Mouse (Mus musculus): Measurements from ENCODE around the gene Pde7b. TPM values are rescaled to one million over a fixed set of nuclear protein-coding genes. Genes with fewer than 3 reads are reported as not detected.
A peak's percentile ranks its signal among the peaks of the same experiment; 100 is the strongest.

Gene Pde7b
- total RNA-seq, 1 experiment from 2014 or later, result 19.0 TPM

- no peak for DNase-seq
Observed at GRCm38 (mm10) chr10:20722651-20723520, 2.0 kb downstream of the Pde7b start.

- no peak for DNase-seq
Observed at GRCm38 (mm10) chr10:20719201-20719600, 5.7 kb downstream of the Pde7b start.

GRCm38 (mm10) chr10:20700633-20701032 lies 24.2 kb downstream of the Pde7b start:
- DNase-seq, result no peak

DNA sequence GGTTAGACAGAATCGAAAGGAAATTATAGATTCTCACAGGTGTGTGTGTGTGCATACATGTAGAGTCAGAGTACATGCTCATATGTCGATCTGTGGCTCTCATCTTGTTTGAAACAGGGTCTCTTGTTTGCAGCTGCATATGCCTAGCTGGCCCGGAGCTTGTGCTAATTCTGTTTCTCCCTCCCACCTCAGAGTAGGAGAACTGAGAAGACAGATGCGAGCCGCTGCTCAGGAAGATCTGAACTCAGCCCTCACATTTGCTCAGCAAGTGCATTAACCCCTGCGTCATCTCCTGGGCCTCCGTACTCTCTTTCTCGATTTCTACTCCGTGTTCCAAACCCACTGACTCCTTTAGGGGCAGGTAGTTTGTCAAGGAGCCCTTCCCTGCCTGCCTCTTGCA lies 25.0 kb downstream of the Pde7b start:
- DNase-seq, result no peak

- DNase-seq, result no peak
Observed at GRCm38 (mm10) chr10:20695637-20696036, 29.2 kb downstream of the Pde7b start.

- DNase-seq, result no peak
Observed at GRCm38 (mm10) chr10:20690002-20690401, 34.9 kb downstream of the Pde7b start.

DNA sequence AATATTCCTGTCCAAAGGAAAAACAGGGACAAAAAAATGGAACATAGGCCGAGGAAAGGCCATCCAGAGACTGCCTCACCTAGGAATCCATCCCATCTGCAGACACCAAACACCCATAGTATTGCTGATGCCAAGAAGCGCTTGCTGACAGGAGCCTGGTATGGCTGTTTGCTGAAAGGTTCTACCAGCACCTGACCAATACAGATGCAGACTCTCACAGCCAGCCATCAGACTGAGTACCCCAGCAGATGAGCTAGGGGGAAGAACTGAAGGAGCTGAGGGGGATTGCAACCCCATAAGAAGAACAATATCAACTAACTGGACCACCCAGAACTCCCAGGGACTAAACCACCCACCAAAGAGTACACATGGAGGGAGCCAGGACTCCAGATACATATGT lies 40.7 kb downstream of the Pde7b start:
- DNase-seq, result no peak

- no peak for DNase-seq
Observed at GRCm38 (mm10) chr10:20680986-20681385, 43.9 kb downstream of the Pde7b start.

DNA sequence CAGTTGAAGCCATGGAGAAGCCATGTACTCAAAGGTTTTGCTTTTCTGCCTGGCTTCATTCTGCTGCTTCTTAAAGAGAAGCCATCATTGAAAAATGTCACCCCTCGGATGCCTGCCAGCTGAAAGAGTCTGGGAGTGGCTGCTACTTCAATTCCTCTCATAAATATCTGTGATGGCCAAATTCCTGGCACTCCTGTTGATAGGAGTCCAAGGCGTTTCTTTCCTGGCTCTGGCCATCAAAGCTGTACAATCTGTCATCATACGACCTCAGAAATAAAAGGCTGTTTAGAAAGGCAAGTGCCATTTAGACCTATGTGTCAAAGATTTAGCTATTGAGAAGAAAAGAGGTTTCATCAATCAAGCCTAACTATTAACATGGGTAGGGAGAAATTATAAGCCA lies 49.6 kb downstream of the Pde7b start:
- DNase-seq, result peak; percentile 77

- DNase-seq, result peak; percentile 27
Observed at GRCm38 (mm10) chr10:20673798-20674197, 51.1 kb downstream of the Pde7b start.

DNA sequence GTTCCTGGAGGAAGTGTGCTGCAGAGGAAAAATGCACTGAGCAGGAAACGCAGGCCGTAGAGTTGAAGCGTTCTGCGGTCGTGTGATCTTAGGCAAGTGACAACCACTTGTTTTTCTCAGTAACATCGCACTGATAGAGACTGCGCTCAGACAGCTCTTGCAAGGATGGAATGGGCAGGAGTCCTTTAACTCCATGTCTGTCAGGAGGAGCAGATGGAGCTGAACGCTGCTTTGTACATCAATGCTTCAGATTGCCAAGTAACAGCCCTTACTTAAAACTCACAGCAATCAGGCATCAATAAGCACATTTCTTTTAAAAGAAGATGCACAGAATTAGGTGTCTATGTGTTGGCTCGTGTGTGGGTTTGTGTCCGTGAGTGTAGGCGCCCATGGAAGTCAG lies 52.3 kb downstream of the Pde7b start:
- DNase-seq, result no peak

- DNase-seq, result no peak
Observed at GRCm38 (mm10) chr10:20671621-20672020, 53.3 kb downstream of the Pde7b start.

GRCm38 (mm10) chr10:20670541-20670940 lies 54.3 kb downstream of the Pde7b start:
- no peak for DNase-seq

- no peak for DNase-seq
Observed at GRCm38 (mm10) chr10:20669467-20669866, 55.4 kb downstream of the Pde7b start.

DNA sequence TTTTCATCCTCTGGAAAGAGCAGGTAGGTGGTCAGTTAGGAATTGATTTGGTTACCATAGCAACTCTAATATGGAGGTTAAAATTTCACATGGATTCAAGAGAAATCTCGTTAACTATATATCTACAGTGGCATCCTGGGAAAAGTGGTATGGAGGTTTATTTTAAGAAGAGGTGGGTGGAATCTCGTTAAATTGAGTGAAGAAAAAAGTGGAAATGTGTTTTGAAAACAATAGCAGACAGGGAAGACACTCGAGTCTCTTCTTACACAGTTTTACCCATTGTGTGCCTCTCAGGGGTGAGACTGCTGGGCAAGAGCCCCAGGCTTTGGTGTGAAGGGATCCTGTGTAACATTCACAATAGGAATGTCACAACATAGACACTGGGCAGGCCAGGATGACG lies 56.3 kb downstream of the Pde7b start:
- no peak for DNase-seq

- no peak for DNase-seq
Observed at GRCm38 (mm10) chr10:20666655-20667054, 58.2 kb downstream of the Pde7b start.

GRCm38 (mm10) chr10:20662951-20663350 lies 61.9 kb downstream of the Pde7b start:
- DNase-seq, result no peak

DNA sequence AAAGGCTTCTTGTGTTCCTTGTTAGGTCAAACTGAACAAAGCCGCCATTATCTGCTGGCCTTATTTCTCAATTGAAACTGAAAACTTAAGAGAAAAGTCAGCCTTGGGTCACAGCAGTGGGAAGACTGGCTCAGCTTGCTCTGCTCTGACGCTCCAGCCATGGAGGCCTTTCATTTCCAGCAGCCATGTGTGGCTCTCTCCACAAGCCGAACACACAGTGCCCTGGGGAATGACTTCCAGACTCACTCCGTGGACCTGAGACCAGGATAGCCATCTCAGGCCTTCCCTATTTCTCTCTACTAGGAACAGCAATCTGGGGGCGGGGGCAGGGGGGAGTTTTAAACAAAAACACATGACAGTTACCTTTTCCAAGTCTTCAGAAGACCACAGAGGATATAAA lies 63.2 kb downstream of the Pde7b start:
- no peak for DNase-seq

DNA sequence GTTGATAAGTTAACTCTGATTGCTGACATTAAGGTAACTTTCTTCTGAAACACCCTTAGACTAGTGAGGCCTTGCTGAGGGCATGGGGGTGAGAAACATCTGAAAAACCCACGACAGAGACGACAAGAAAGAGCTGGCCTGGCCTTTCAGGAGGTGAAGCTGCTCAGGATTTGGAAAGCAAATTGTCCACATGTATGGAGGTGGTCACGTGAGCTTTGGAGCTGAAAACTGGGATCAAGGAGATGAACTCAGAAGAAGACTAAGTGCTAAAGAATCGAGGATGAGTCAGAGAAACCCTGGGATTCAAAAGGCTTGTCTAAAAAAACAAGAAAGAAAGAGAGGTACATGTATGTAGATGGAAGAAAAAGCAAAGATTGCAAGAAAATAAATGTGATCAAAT lies 65.2 kb downstream of the Pde7b start:
- DNase-seq, result no peak

DNA sequence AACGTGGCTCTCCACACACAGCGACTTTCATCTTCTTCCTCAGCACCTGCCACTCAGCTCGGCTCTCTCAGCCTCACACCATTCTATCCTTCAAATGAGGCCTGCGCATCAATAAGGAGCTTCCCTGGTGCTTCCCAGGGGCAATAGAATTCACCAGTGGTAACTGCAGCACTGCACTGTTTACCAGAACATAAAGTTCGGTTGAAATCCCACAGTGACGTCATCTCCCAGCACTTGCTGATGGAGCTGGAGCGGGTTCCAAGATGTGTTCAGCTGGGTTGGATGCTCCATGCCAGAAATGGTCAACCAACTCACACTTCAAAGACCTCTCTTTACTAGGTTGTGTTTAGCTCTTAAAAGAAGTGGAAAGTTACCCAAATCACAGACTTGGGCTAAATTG lies 65.6 kb downstream of the Pde7b start:
- no peak for DNase-seq

- DNase-seq, result no peak
Observed at GRCm38 (mm10) chr10:20658716-20659115, 66.2 kb downstream of the Pde7b start.

- DNase-seq, result no peak
Observed at GRCm38 (mm10) chr10:20657316-20658081, 67.4 kb downstream of the Pde7b start.

DNA sequence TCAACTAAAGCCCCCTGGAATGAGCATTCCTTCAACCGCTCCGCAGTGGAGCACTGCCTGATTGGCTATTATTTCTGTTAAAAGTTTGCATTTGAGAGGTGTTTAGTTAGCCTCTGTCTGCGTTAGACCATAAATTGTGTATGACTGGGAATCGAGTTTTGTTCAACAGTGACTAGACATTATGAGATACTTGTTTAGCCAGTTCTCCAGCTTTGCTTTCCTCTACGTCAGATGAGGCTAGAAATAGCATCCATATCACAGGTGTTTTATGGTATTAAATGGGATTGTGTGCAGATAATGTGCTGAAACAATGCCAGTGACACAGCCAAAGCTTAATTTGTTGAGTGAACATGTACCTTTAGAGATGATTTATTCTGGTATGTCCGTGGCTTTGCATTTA lies 70.3 kb downstream of the Pde7b start:
- DNase-seq, result no peak

DNA sequence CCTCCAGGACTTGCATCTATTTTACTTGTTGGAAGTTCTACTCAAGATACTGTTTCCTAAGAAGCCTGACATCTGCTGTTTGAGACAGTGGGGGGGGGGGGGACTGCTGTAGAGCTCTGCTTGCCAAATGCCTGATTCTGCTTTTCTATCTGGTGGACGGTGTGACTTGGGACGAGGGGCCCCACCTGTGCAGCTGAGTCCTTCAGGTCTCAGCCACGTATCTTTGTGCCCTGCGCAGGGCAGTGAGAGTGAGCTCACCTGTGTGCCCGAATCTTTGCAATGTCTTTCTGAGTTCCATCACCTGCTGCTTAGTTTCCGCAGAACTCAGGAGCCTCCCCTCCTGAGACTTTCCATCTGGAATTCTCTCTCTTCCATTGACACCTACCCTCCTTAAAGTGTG lies 70.7 kb downstream of the Pde7b start:
- no peak for DNase-seq

Data from adrenal gland, postnatal 14 days (tissue).